Mouse (Mus musculus): ENCODE measurements at regions not wholly inside any gene's neighbourhood (a gene's known extent, or its start where the extent isn't known, plus 50 kb on each side); places are given as distances from the start of the nearest gene placed in this dataset.

DNA sequence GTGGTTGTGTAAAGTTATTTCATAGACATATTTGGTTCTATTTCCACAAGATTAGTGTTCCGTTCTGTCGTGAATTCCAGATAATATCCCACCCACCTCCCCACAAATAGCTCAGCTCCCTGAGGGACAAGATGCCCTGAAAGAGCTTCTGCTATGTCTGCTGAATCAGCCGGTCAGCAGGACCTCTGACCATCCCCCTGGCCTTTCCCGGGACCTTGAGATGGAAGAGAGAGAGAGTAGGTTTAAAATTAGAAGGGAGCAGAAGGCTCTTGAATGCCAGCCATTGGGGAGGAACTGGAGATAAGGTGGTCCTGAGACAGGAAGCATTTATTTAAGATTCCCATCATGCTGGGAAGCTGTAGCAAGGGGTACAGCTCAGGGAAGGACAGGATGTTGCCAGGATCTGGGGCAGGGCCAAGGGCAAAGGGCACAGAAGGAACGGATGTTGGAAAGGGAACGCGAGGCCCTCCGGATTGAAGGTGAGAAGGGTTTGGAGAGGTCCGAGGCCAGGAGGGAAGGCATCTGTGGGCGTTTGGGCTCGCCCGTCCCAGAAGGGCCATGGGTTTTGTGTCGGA is 344.7 kb upstream of the Tbx3 start:
- Histone ChIP-seq H3K9ac (no peak overlapping the region), H3K4me1 (0 out of 2 replicates have a peak, but pooled peaks cover 3% of the 10 kb centered on the region), H3K4me3 (replicated peaks) (no peak overlapping the region), H3K36me3 (no peaks in the 10 kb centered on the region), H3K27me3 (no peaks in the 10 kb centered on the region), H3K9me3 (replicated peaks) (no peaks in the 10 kb centered on the region), H3K4me2 (no peak overlapping the region), H3K27ac (no peak overlapping the region)
- WGBS, result 66% methylated on average over 13 of the region's 13 CpGs
- ATAC-seq (replicated peaks; ENCODE audit: low FRiP score), result no peak

DNA sequence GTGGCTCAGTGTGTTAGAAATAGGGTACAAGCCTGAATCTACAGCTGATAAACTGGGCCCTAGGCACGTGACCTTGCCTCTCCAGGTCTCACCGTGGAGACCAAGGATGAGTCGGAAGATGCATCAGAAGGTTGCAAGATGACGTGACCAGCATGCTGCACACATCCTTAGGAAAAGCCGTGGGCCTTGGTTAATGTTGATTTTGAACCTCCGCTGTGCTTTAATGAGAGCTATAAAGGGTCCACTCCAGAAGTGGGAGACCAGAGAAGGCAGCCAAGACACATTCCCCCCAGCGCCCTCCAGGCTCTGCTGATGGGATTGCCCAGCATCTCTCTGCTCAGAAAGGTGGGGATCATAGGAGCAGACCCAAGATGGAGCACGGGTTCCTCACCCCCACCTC is 343.6 kb upstream of the Tbx3 start:
- no peaks in the 10 kb centered on the region for H3K4me1 ChIP-seq
- no peak for ATAC-seq (replicated peaks; ENCODE audit: low FRiP score)
- no peaks in the 10 kb centered on the region for H3K9me3 ChIP-seq (replicated peaks)
- WGBS, result 87% methylated on average over 8 of the region's 8 CpGs
- H3K9ac ChIP-seq, result no peak overlapping the region
- H3K27me3 ChIP-seq, result no peaks in the 10 kb centered on the region
- H3K27ac ChIP-seq, result no peak overlapping the region
- no peak overlapping the region for H3K4me2 ChIP-seq
- no peak overlapping the region for H3K4me3 ChIP-seq (replicated peaks)
- H3K36me3 ChIP-seq, result no peaks in the 10 kb centered on the region

DNA sequence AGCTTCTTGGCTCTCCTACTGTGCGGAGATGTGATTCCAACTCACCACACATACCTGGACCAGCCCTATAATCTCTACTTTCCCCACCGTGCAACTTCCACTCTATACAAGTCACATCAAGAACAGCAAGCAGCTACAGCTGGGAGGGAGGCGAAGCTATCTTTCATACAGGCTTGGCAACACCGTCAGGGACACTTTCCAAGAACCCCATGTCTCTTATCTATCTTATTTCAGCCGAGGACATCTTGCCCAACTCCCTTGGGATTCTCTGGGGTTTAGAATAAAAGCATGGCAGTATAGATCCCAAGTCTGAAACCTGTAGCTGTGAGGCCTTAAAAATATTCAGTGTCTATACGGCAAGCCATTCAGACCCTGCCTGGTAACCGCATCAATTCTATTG is 341.5 kb upstream of the Tbx3 start:
- Histone ChIP-seq H3K27me3 (no peaks in the 10 kb centered on the region), H3K9me3 (replicated peaks) (no peaks in the 10 kb centered on the region), H3K27ac (no peak overlapping the region), H3K4me1 (no peaks in the 10 kb centered on the region), H3K4me3 (replicated peaks) (no peak overlapping the region), H3K4me2 (no peak overlapping the region), H3K9ac (no peak overlapping the region), H3K36me3 (no peaks in the 10 kb centered on the region)
- ATAC-seq (replicated peaks; ENCODE audit: low FRiP score), result no peak
- 90% methylated on average over 7 of the region's 7 CpGs for WGBS

DNA sequence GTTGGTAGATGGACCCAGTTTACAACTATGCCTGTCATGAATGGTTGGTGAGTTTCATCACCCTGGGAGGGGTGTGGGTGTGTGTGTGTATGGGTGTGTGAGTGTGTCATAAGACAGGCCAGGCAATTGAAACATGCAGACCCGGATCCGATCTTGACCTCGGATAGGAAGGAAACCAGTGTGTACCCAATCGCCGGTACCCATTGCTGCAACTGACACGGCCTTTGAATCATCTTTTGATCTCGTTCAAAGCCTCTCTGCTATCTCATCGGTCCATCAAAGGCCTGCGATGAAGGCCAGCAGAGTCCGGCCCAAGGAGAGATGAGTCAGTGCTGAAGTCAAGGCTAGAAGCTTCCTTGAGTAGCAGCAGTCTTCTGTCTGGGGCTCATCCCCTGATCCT is 341.1 kb upstream of the Tbx3 start:
- no peak overlapping the region for H3K4me3 ChIP-seq (replicated peaks)
- no peaks in the 10 kb centered on the region for H3K36me3 ChIP-seq
- no peak overlapping the region for H3K4me2 ChIP-seq
- H3K9ac ChIP-seq, result no peak overlapping the region
- ATAC-seq (replicated peaks; ENCODE audit: low FRiP score), result no peak
- no peak overlapping the region for H3K27ac ChIP-seq
- H3K9me3 ChIP-seq (replicated peaks), result no peaks in the 10 kb centered on the region
- 85% methylated on average over 10 of the region's 10 CpGs for WGBS
- no peaks in the 10 kb centered on the region for H3K27me3 ChIP-seq
- H3K4me1 ChIP-seq, result no peaks in the 10 kb centered on the region

DNA sequence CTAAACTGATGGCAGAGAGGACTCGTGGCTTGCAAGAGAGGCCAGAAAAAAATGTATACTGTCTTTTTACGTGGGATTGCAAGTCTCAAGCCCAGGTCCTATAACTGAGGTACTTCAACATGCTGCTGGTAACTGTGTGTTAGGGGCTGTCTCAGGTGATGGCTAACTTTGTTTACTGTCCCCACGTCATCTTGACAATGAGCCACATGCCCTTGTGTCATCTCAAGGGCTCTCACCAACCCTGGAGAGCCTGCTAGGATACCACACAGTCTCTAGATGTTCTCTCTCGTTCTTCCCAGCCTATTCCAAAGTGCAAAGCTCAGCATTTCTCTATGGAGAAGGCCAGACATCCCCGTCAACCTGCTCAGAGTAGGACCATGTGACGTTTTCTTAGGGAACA is 340.6 kb upstream of the Tbx3 start:
- 79% methylated on average over 6 of the region's 6 CpGs for WGBS

DNA sequence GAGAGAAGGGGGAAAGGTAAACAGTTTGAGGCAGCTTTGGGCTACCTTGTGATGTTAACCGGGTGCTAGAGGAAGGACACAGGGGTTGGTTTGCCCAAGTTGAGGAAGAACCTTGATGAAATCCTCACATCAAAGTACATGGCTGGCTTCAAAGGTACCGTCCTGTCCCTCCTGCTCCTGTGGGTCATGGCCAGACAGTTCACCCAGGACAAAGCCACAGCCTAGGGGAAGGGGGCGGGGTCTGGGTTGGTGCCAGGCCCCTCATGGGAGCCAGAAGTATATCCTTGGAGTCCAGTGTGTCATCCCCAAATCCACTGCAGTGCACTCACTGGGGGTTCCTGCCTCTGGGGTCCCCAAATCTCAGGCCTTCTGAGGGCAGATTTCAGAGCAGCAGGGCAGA is 339.0 kb upstream of the Tbx3 start:
- H3K9ac ChIP-seq, result no peak overlapping the region
- no peaks in the 10 kb centered on the region for H3K4me1 ChIP-seq
- H3K9me3 ChIP-seq (replicated peaks), result no peaks in the 10 kb centered on the region
- H3K27me3 ChIP-seq, result no peaks in the 10 kb centered on the region
- no peak overlapping the region for H3K27ac ChIP-seq
- no peak overlapping the region for H3K4me2 ChIP-seq
- no peaks in the 10 kb centered on the region for H3K36me3 ChIP-seq
- 64% methylated on average over 3 of the region's 3 CpGs for WGBS
- ATAC-seq (replicated peaks; ENCODE audit: low FRiP score), result no peak
- H3K4me3 ChIP-seq (replicated peaks), result no peak overlapping the region

More for the DNA sequence above, 340.6 kb upstream of the Tbx3 start:
- Histone ChIP-seq H3K4me3 (replicated peaks) (no peak overlapping the region), H3K4me1 (no peaks in the 10 kb centered on the region), H3K27ac (no peak overlapping the region), H3K9ac (no peak overlapping the region), H3K4me2 (no peak overlapping the region), H3K27me3 (no peaks in the 10 kb centered on the region), H3K36me3 (no peaks in the 10 kb centered on the region), H3K9me3 (replicated peaks) (no peaks in the 10 kb centered on the region)
- no peak for ATAC-seq (replicated peaks; ENCODE audit: low FRiP score)

DNA sequence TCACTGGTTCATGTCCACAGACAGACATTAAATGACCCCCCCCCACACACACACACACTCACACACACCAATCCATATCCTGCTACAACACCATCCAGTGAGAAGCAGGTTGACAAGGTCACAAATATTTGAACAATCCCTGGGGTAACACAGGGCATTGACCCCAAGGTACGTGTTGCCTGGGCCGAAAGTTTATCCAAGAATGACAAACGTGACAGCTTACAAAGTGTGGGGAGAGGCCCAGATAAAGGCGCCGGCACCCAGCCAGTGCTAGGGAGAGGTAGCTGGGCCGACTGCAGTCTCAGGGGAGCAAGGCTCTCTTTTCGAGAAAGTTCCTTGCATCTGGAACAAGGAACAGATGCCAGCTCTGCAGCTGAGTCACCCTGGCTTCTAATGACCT is 337.8 kb upstream of the Tbx3 start:
- 44% methylated on average over 7 of the region's 7 CpGs for WGBS
- H3K36me3 ChIP-seq, result no peaks in the 10 kb centered on the region
- no peak overlapping the region for H3K4me3 ChIP-seq (replicated peaks)
- no peak overlapping the region for H3K9ac ChIP-seq
- H3K27me3 ChIP-seq, result no peaks in the 10 kb centered on the region
- no peak overlapping the region for H3K4me2 ChIP-seq
- H3K9me3 ChIP-seq (replicated peaks), result no peaks in the 10 kb centered on the region
- no peak overlapping the region for H3K27ac ChIP-seq
- no peaks in the 10 kb centered on the region for H3K4me1 ChIP-seq
- no peak; the same call in 1 of the 2 replicates for ATAC-seq (replicated peaks; ENCODE audit: low FRiP score)

DNA sequence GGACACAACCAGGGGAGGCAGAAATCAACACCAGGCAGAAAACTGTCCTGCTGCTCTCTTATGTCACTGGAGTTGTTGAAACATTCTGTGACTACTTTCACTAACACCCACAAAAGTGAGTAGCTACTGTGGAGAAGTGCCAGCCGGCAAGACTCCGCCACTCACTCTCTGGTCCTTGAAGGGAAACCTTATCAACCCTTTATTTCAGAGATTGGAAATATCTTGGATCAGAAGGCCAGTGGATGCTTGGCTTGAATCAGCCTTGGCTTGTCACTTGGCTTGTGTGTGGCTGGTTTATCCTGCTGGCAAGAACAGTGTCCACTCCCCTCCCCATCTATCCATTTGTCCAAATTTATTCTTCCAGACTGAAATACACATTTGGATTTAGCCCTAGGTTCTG is 335.3 kb upstream of the Tbx3 start:
- Histone ChIP-seq H3K4me1 (no peaks in the 10 kb centered on the region), H3K27ac (no peak overlapping the region), H3K9me3 (replicated peaks) (no peaks in the 10 kb centered on the region), H3K4me3 (replicated peaks) (no peak overlapping the region), H3K9ac (no peak overlapping the region), H3K36me3 (no peaks in the 10 kb centered on the region), H3K27me3 (no peaks in the 10 kb centered on the region), H3K4me2 (no peak overlapping the region)
- no peak for ATAC-seq (replicated peaks; ENCODE audit: low FRiP score)
- WGBS, result 100% methylated on average over 2 of the region's 2 CpGs

DNA sequence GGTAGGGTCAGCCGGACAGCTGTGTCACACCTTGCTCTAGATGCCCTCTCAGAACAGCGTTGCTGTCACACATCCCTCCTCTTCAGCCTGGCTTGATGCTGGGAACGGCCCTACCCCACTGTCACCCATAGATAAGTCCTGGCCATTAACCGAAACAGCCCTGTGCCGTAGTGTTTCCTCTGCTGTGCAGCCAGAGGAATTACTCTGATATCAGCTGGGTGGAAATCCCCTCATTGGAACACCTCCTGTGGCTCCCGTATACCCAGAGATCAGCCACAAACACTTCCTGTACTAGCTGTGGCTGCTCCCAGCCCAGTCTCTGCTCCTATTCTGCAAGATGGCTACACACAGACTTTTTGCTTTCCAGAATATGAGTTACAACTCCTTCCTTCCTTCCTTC is 334.5 kb upstream of the Tbx3 start:
- H3K27me3 ChIP-seq, result no peaks in the 10 kb centered on the region
- ATAC-seq (replicated peaks; ENCODE audit: low FRiP score), result no peak
- H3K4me3 ChIP-seq (replicated peaks), result no peak overlapping the region
- H3K4me1 ChIP-seq, result no peaks in the 10 kb centered on the region
- no peaks in the 10 kb centered on the region for H3K36me3 ChIP-seq
- WGBS, result 71% methylated on average over 6 of the region's 6 CpGs
- H3K27ac ChIP-seq, result no peak overlapping the region
- no peak overlapping the region for H3K4me2 ChIP-seq
- H3K9me3 ChIP-seq (replicated peaks), result no peaks in the 10 kb centered on the region
- H3K9ac ChIP-seq, result no peak overlapping the region

DNA sequence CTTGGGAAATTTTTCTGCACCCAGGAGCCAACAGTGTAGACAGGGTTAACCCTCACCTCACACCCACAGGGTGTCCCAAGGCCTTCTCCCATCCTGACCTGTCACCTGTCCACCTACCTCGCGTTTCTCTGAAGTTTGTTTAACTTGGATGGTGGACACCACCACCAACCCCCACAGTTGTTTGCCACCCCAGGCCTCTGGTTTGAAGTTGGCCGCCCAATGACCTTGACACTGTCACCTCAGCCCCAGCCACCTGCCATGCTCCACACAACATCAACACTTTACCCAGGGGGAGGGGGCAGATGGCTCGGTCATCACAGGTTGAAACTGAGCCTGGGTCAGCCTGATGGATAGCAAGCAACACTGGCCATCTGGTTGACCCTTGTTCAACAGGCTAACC is 332.7 kb upstream of the Tbx3 start:
- no peak overlapping the region for H3K4me2 ChIP-seq
- H3K4me3 ChIP-seq (replicated peaks), result no peak overlapping the region
- H3K27ac ChIP-seq, result no peak overlapping the region
- no peaks in the 10 kb centered on the region for H3K9me3 ChIP-seq (replicated peaks)
- H3K4me1 ChIP-seq, result no peaks in the 10 kb centered on the region
- no peaks in the 10 kb centered on the region for H3K36me3 ChIP-seq
- no peak overlapping the region for H3K9ac ChIP-seq
- no peaks in the 10 kb centered on the region for H3K27me3 ChIP-seq
- no peak for ATAC-seq (replicated peaks; ENCODE audit: low FRiP score)
- 81% methylated on average over 4 of the region's 4 CpGs for WGBS

DNA sequence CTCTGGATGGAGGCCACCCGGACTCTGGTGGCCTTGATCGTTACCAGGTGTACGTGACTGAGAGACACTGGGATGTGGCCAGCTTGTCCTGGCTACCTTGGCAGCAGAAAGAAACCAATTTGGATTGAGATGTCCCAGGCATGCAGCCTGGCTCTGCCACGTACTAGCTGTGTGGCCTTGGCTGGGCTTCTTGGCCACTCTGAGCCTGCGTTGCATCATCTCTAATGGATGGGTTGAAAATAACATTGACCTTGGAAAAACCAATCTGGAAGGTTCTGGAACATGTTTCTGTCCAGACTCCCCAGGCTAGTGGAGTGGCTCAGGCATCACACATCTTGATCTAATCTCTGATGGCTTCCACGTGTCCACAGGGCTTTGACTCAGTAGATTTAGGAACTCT is 331.8 kb upstream of the Tbx3 start:
- no peak overlapping the region for H3K9ac ChIP-seq
- H3K4me3 ChIP-seq (replicated peaks), result no peak overlapping the region
- ATAC-seq (replicated peaks; ENCODE audit: low FRiP score), result no peak
- no peaks in the 10 kb centered on the region for H3K9me3 ChIP-seq (replicated peaks)
- no peaks in the 10 kb centered on the region for H3K27me3 ChIP-seq
- no peaks in the 10 kb centered on the region for H3K36me3 ChIP-seq
- H3K4me2 ChIP-seq, result no peak overlapping the region
- no peaks in the 10 kb centered on the region for H3K4me1 ChIP-seq
- H3K27ac ChIP-seq, result no peak overlapping the region
- WGBS, result 93% methylated on average over 6 of the region's 6 CpGs

DNA sequence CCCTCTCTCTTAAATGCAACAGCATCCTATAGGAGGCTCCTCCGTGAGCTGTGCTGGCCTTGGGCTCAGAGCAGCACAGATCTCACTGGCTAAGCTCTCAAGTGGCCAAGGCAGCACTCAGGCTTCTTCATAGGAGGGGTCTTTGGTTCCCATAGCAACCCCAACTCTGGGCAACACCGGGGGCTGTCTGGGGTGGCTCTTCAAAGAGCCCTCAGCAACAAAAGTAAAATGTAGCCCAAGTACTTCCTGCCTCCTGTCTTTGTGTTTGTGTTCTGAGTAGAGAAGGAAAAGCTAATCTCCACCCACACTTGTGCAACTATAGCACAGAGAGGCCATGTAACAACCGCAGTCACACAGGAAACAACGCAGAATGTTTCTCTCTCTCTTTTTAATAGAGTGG is 322.2 kb upstream of the Tbx3 start:
- no peak for ATAC-seq (replicated peaks; ENCODE audit: low FRiP score)
- 55% methylated on average over 4 of the region's 4 CpGs for WGBS
- Histone ChIP-seq H3K36me3 (no peaks in the 10 kb centered on the region), H3K4me3 (replicated peaks) (no peak overlapping the region), H3K27ac (no peak overlapping the region), H3K4me1 (no peaks in the 10 kb centered on the region), H3K9me3 (replicated peaks) (no peaks in the 10 kb centered on the region), H3K27me3 (no peaks in the 10 kb centered on the region), H3K4me2 (no peak overlapping the region), H3K9ac (no peak overlapping the region)

DNA sequence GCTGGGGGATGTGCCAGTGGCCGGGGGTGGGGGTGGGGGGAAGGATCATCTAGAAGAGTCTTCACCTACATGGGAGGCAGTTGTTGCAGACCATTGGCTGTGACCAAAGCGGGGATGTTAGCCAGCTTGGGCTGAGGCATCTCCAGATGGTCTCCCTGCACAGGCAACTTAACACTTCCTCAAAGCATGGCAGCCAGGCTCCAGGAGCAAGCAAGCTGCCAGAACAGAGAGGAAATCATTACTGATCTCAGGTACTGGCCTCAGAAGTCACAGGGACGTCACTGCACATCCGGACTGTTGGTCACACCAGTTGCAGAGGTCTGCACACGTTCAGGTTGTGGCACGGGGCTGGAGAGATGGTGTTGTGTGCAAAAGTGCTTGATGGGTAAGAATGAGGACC is 321.1 kb upstream of the Tbx3 start:
- Histone ChIP-seq H3K9ac (no peak overlapping the region), H3K27me3 (no peaks in the 10 kb centered on the region), H3K4me3 (replicated peaks) (no peak overlapping the region), H3K36me3 (no peaks in the 10 kb centered on the region), H3K27ac (no peak overlapping the region), H3K4me1 (no peaks in the 10 kb centered on the region), H3K4me2 (no peak overlapping the region), H3K9me3 (replicated peaks) (no peaks in the 10 kb centered on the region)
- WGBS, result 66% methylated on average over 6 of the region's 6 CpGs
- ATAC-seq (replicated peaks; ENCODE audit: low FRiP score), result no peak
